Mouse (Mus musculus): Measurements from ENCODE around the gene Hyal1. TPM values are rescaled to one million over a fixed set of nuclear protein-coding genes. Genes with fewer than 3 reads are reported as not detected.

Hyal1 gene
- polyA plus RNA-seq, 1 experiment = 0.53 TPM

- TF ChIP-seq TAL1 (IDR thresholded peaks at IDR 0.05; ENCODE audit: low read length) = no peak
- TF ChIP-seq GATA1 (IDR thresholded peaks at IDR 0.05; ENCODE audit: low read length) = no peak
- Histone ChIP-seq H3K36me3 (ENCODE audit: control insufficient read depth) (peaks cover 16% of the 10 kb centered on the region), H3K27me3 (ENCODE audit: control insufficient read depth) (peaks cover 43% of the 10 kb centered on the region), H3K4me3 (replicated peaks) (no peak overlapping the region), H3K4me1 (ENCODE audit: control insufficient read depth) (peaks cover 45% of the 10 kb centered on the region), H3K9me3 (ENCODE audit: control insufficient read depth, low read length) (no peaks in the 10 kb centered on the region)
Measured at GRCm38 (mm10) chr9:107599433-107599832, 22.7 kb downstream of the Hyal1 start.

GRCm38 (mm10) chr9:107599842-107600241, 23.1 kb downstream of the Hyal1 start:
- Histone ChIP-seq H3K9me3 (ENCODE audit: control insufficient read depth, low read length) (no peaks in the 10 kb centered on the region), H3K4me3 (replicated peaks) (no peak overlapping the region), H3K36me3 (ENCODE audit: control insufficient read depth) (peaks cover 12% of the 10 kb centered on the region), H3K4me1 (ENCODE audit: control insufficient read depth) (peaks cover 47% of the 10 kb centered on the region), H3K27me3 (ENCODE audit: control insufficient read depth) (peaks cover 45% of the 10 kb centered on the region)
- no peak for TF ChIP-seq GATA1 (IDR thresholded peaks at IDR 0.05; ENCODE audit: low read length)

- H3K9me3 ChIP-seq (ENCODE audit: control insufficient read depth, low read length) = no peaks in the 10 kb centered on the region
- H3K4me3 ChIP-seq (replicated peaks) = no peak overlapping the region
- H3K4me1 ChIP-seq (ENCODE audit: control insufficient read depth) = peaks cover 55% of the 10 kb centered on the region
- TF ChIP-seq GATA1 (IDR thresholded peaks at IDR 0.05; ENCODE audit: low read length) (no peak), TAL1 (IDR thresholded peaks at IDR 0.05; ENCODE audit: low read length) (no peak)
- H3K36me3 ChIP-seq (ENCODE audit: control insufficient read depth) = peaks cover 5% of the 10 kb centered on the region
- peaks cover 49% of the 10 kb centered on the region for H3K27me3 ChIP-seq (ENCODE audit: control insufficient read depth)
Measured at GRCm38 (mm10) chr9:107600745-107601144, 24.0 kb downstream of the Hyal1 start.

- TF ChIP-seq TAL1 (IDR thresholded peaks at IDR 0.05; ENCODE audit: low read length) (no peak), GATA1 (IDR thresholded peaks at IDR 0.05; ENCODE audit: low read length) (no peak)
- Histone ChIP-seq H3K9me3 (ENCODE audit: control insufficient read depth, low read length) (no peaks in the 10 kb centered on the region), H3K27me3 (ENCODE audit: control insufficient read depth) (peaks cover 49% of the 10 kb centered on the region)
Measured at GRCm38 (mm10) chr9:107601275-107601674, 24.5 kb downstream of the Hyal1 start.

GRCm38 (mm10) chr9:107602068-107602648, 25.4 kb downstream of the Hyal1 start:
- Histone ChIP-seq H3K27me3 (ENCODE audit: control insufficient read depth) (peaks cover 51% of the 10 kb centered on the region), H3K4me1 (ENCODE audit: control insufficient read depth) (peaks cover 52% of the 10 kb centered on the region), H3K4me3 (replicated peaks) (peak overlapping the region; percentile 39)

More at GRCm38 (mm10) chr9:107601275-107601674, 24.5 kb downstream of the Hyal1 start:
- Histone ChIP-seq H3K4me3 (replicated peaks) (no peak overlapping the region), H3K4me1 (ENCODE audit: control insufficient read depth) (peaks cover 51% of the 10 kb centered on the region), H3K36me3 (ENCODE audit: control insufficient read depth) (no peaks in the 10 kb centered on the region; the same call in 1 of the 2 replicates)

GRCm38 (mm10) chr9:107603251-107603650, 26.5 kb downstream of the Hyal1 start:
- H3K27me3 ChIP-seq (ENCODE audit: control insufficient read depth) = peaks cover 49% of the 10 kb centered on the region

More at GRCm38 (mm10) chr9:107602068-107602648, 25.4 kb downstream of the Hyal1 start:
- Histone ChIP-seq H3K36me3 (ENCODE audit: control insufficient read depth) (no peaks in the 10 kb centered on the region), H3K9me3 (ENCODE audit: control insufficient read depth, low read length) (no peaks in the 10 kb centered on the region)
- TF ChIP-seq TAL1 (IDR thresholded peaks at IDR 0.05; ENCODE audit: low read length) = no peak
- TF ChIP-seq GATA1 (IDR thresholded peaks at IDR 0.05; ENCODE audit: low read length) = peak; percentile 30; the same call in 1 of the 2 replicates

GRCm38 (mm10) chr9:107605041-107605661, 28.4 kb downstream of the Hyal1 start:
- no peaks in the 10 kb centered on the region for H3K36me3 ChIP-seq (ENCODE audit: control insufficient read depth)
- H3K9me3 ChIP-seq (ENCODE audit: control insufficient read depth, low read length) = no peaks in the 10 kb centered on the region
- H3K4me1 ChIP-seq (ENCODE audit: control insufficient read depth) = peaks cover 56% of the 10 kb centered on the region
- peaks cover 30% of the 10 kb centered on the region for H3K27me3 ChIP-seq (ENCODE audit: control insufficient read depth)
- no peak overlapping the region for H3K4me3 ChIP-seq (replicated peaks)
- no peak for TF ChIP-seq TAL1 (IDR thresholded peaks at IDR 0.05; ENCODE audit: low read length)
- TF ChIP-seq GATA1 (IDR thresholded peaks at IDR 0.05; ENCODE audit: low read length) = no peak

More at GRCm38 (mm10) chr9:107603251-107603650, 26.5 kb downstream of the Hyal1 start:
- Histone ChIP-seq H3K9me3 (ENCODE audit: control insufficient read depth, low read length) (no peaks in the 10 kb centered on the region), H3K4me1 (ENCODE audit: control insufficient read depth) (peaks cover 58% of the 10 kb centered on the region), H3K36me3 (ENCODE audit: control insufficient read depth) (no peaks in the 10 kb centered on the region), H3K4me3 (replicated peaks) (no peak overlapping the region)
- TF ChIP-seq GATA1 (IDR thresholded peaks at IDR 0.05; ENCODE audit: low read length) = no peak
- TF ChIP-seq TAL1 (IDR thresholded peaks at IDR 0.05; ENCODE audit: low read length) = no peak

GRCm38 (mm10) chr9:107606591-107606990, 29.9 kb downstream of the Hyal1 start:
- Histone ChIP-seq H3K4me1 (ENCODE audit: control insufficient read depth) (peaks cover 52% of the 10 kb centered on the region), H3K4me3 (replicated peaks) (no peak overlapping the region), H3K9me3 (ENCODE audit: control insufficient read depth, low read length) (no peaks in the 10 kb centered on the region), H3K27me3 (ENCODE audit: control insufficient read depth) (peaks cover 18% of the 10 kb centered on the region), H3K36me3 (ENCODE audit: control insufficient read depth) (no peaks in the 10 kb centered on the region)
- TF ChIP-seq GATA1 (IDR thresholded peaks at IDR 0.05; ENCODE audit: low read length) (no peak), TAL1 (IDR thresholded peaks at IDR 0.05; ENCODE audit: low read length) (no peak)

- peaks cover 52% of the 10 kb centered on the region for H3K4me1 ChIP-seq (ENCODE audit: control insufficient read depth)
- H3K27me3 ChIP-seq (ENCODE audit: control insufficient read depth) = peaks cover 18% of the 10 kb centered on the region
- no peaks in the 10 kb centered on the region for H3K36me3 ChIP-seq (ENCODE audit: control insufficient read depth)
- H3K4me3 ChIP-seq (replicated peaks) = no peak overlapping the region
- no peaks in the 10 kb centered on the region for H3K9me3 ChIP-seq (ENCODE audit: control insufficient read depth, low read length)
- TF ChIP-seq GATA1 (IDR thresholded peaks at IDR 0.05; ENCODE audit: low read length) = no peak
- no peak for TF ChIP-seq TAL1 (IDR thresholded peaks at IDR 0.05; ENCODE audit: low read length)
Measured at GRCm38 (mm10) chr9:107607036-107607435, 30.3 kb downstream of the Hyal1 start.
